Mouse (Mus musculus) brown adipose tissue, adult 24 weeks (tissue): ENCODE measurements around the gene Rsph3b. TPM values are rescaled to one million over a fixed set of nuclear protein-coding genes. Genes with fewer than 3 reads are reported as not detected.
"Not testable (repeated sequence)": the region's sequence is repeated elsewhere in the genome, so short reads cannot be mapped to it uniquely, and the experiment has no call there.

Experiments
- H3K27ac ChIP-seq: fragments of 200-500 bp; replicated peaks from 2 replicates; pipeline ENCODE4 v1.5.1; 2012; ENCODE audit warnings: low read depth, mild to moderate bottlenecking, low read length
- H3K4me1 ChIP-seq: fragments of 200-500 bp; 2 replicates; pipeline ENCODE4 v1.6.1; 2012; ENCODE audit warnings: low read length, mixed read lengths; ENCODE audit not compliant: control insufficient read depth, insufficient read depth, insufficient read length
- H3K4me3 ChIP-seq: fragments of 200-500 bp; 2 replicates; pipeline ENCODE4 v1.5.1; 2012; ENCODE audit warnings: low read depth, mild to moderate bottlenecking, low read length, moderate library complexity; ENCODE audit not compliant: insufficient read depth
- polyA plus RNA-seq: library from polyadenylated mRNA; stranded (reverse); fragments of >200 nt; gene quantifications from 2 replicates; pipeline ENCODE4 v1.2.4, GENCODE M21; 2012; ENCODE audit not compliant: missing spikeins, insufficient read depth, insufficient read length

Rsph3b gene
- 68.1 and 82.4 TPM in 2 replicates for polyA plus RNA-seq

- H3K4me3 ChIP-seq = peak within 1 kb of the TSS; percentile 91
- H3K27ac ChIP-seq = peak within 1 kb of the TSS; percentile 81
- not testable (repeated sequence) for H3K4me1 ChIP-seq
Measured at GRCm38 (mm10) chr17:6947984-6948768, at the start of gene Rsph3b. Gene Rsph3b, minus strand, starts transcription at chr17:6948682.

GRCm38 (mm10) chr17:6997778-6998490 lies 49.5 kb upstream of the Rsph3b start:
- H3K4me3 ChIP-seq, H3K27ac ChIP-seq, H3K4me1 ChIP-seq: not testable (repeated sequence)

GRCm38 (mm10) chr17:6996826-6997225 lies 48.3 kb upstream of the Rsph3b start:
- H3K27ac ChIP-seq, H3K4me1 ChIP-seq, H3K4me3 ChIP-seq: not testable (repeated sequence)

- H3K27ac ChIP-seq, H3K4me1 ChIP-seq, H3K4me3 ChIP-seq: not testable (repeated sequence)
Measured at GRCm38 (mm10) chr17:6995504-6995903, 47.0 kb upstream of the Rsph3b start.

- H3K4me3 ChIP-seq, H3K4me1 ChIP-seq, H3K27ac ChIP-seq: not testable (repeated sequence)
Measured at GRCm38 (mm10) chr17:6986118-6986517, 37.6 kb upstream of the Rsph3b start.

GRCm38 (mm10) chr17:6980144-6980543 lies 31.7 kb upstream of the Rsph3b start:
- H3K27ac ChIP-seq, H3K4me1 ChIP-seq, H3K4me3 ChIP-seq: not testable (repeated sequence)

- peak overlapping the region; percentile 70 for H3K4me3 ChIP-seq
- not testable (repeated sequence) for H3K27ac ChIP-seq, H3K4me1 ChIP-seq
Measured at GRCm38 (mm10) chr17:6979380-6979779, 30.9 kb upstream of the Rsph3b start.

- H3K4me1 ChIP-seq = not testable (repeated sequence)
- peak within 1 kb of the TSS; percentile 70 for H3K4me3 ChIP-seq
Measured at GRCm38 (mm10) chr17:6978287-6979248, 30.1 kb upstream of the Rsph3b start, which contains the start of gene Gm49721. Gene Gm49721, plus strand, starts transcription at chr17:6978904.

GRCm38 (mm10) chr17:6974985-6975384 lies 26.5 kb upstream of the Rsph3b start:
- H3K27ac ChIP-seq, H3K4me1 ChIP-seq, H3K4me3 ChIP-seq: not testable (repeated sequence)

More at GRCm38 (mm10) chr17:6978287-6979248, 30.1 kb upstream of the Rsph3b start, which contains the start of gene Gm49721:
- not testable (repeated sequence) for H3K27ac ChIP-seq

GRCm38 (mm10) chr17:6972836-6973396 lies 24.4 kb upstream of the Rsph3b start:
- not testable (repeated sequence) for H3K4me3 ChIP-seq, H3K27ac ChIP-seq, H3K4me1 ChIP-seq

- H3K4me3 ChIP-seq, H3K27ac ChIP-seq: not testable (repeated sequence)
Measured at GRCm38 (mm10) chr17:6971238-6971637, 22.8 kb upstream of the Rsph3b start.

GRCm38 (mm10) chr17:6970334-6970733 lies 21.9 kb upstream of the Rsph3b start, which contains the start of gene Rnaset2b:
Gene Rnaset2b, plus strand, starts transcription at chr17:6970634.
- not testable (repeated sequence) for H3K27ac ChIP-seq, H3K4me3 ChIP-seq, H3K4me1 ChIP-seq

More at GRCm38 (mm10) chr17:6971238-6971637, 22.8 kb upstream of the Rsph3b start:
- not testable (repeated sequence) for H3K4me1 ChIP-seq

- H3K4me3 ChIP-seq, H3K27ac ChIP-seq, H3K4me1 ChIP-seq: not testable (repeated sequence)
Measured at GRCm38 (mm10) chr17:6967673-6968072, 19.2 kb upstream of the Rsph3b start.

- H3K4me1 ChIP-seq, H3K27ac ChIP-seq, H3K4me3 ChIP-seq: not testable (repeated sequence)
Measured at GRCm38 (mm10) chr17:6965364-6965763, 16.9 kb upstream of the Rsph3b start.
